Mouse (Mus musculus) brain, embryonic 14.5 days (tissue): ENCODE results near the gene Thrb.

Experiments used
- CTCF ChIP-seq: fragments of 200-500 bp; IDR thresholded peaks from 2 replicates; pipeline ENCODE4 v1.5.1; 2012; ENCODE audit warnings: inconsistent platforms, mild to moderate bottlenecking, moderate library complexity, borderline replicate concordance; ENCODE audit not compliant: insufficient read depth, insufficient read length; ENCODE audit errors: extremely low read depth
- POLR2A ChIP-seq: fragments of 200-500 bp; IDR thresholded peaks from 2 replicates; pipeline ENCODE4 v1.6.1; 2012; ENCODE audit warnings: mild to moderate bottlenecking, inconsistent platforms, borderline replicate concordance; ENCODE audit not compliant: poor library complexity, insufficient read depth, insufficient read length, severe bottlenecking; ENCODE audit errors: extremely low read depth

DNA sequence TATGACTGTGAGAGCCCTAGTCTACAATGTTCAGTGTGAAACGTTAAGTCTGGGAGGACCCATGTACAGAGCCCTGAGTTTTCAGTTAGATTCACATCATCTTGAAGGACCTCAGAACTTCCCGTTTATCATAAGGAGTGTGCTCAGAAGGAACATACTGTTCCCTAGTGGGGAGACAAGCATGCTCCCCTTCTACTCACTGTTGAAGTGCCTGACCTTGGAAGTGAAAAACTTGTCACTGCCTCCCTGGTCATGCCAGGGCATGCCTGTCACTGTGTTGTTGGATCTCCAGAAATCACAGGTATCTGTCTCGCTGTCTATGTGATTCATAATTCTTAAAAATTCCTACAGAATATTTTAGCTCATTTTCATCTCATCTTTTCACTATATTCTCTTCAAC lies 323.3 kb downstream of the Thrb start:
- TF ChIP-seq CTCF, result no peak
- TF ChIP-seq POLR2A, result no peak
